Mouse (Mus musculus) telencephalon, adult 2 months (tissue): ENCODE measurements around the gene Kdm5a.

Experiments
- DNase-seq: peaks from one replicate; pipeline ENCODE4 v3.0.0-alpha.2; 2011; ENCODE audit warnings: low read depth, low spot score

The Kdm5a gene

DNA sequence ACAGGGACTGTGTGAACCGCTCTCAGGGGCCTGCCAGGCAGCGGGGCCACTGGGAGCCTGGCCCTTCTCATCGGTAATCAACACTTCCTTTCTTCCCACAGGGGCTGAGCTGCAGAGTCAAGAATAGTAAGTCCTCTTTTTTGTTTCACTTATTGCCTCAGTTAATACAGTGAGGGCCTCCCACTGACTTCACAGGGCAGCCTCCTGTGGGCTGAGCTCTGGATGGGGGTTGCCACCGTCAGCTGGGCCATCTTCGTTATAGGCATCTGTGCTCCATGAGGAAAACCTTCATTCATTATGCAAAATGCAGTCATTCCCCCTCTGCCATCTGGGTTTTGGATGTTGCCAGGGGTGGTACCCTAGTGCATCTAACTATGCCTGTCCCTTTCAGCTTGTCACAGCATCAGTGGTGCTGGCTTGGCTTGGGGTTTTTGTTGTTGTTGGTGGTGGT lies 108.1 kb downstream of the Kdm5a start:
- DNase-seq: no peak

DNA sequence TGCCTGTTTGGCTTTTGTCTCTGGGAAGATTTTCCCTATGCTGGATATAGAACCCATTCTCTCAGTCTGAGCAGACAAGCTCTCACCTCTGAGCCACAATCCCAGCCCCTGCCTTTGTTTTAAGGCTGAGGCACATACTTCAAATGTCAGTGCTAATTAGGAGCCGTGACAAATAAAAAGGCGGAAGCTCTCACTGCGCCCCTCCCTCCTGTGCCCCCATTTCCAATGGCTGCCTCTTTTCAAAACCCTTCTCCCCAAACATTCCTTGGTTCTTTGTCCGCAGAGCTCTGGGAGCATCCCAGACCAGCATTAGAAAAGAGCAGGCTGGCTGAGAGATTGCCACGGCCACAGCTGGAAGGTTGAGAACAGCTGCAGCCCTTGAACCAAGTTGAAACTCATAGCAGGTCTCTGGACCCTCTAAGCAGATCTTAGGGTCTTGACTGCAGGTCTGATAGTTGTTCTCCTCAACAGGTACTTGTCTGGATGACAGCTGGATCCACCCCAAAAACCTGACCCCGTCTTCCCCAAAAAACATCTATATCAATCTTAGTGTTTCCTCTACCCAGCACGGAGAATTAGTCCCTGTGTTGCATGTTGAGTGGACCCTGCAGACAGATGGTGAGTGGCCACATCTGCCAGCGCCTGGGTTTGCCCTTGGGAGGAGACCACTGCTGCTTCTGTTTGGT lies 108.7 kb downstream of the Kdm5a start:
- no peak for DNase-seq

DNA sequence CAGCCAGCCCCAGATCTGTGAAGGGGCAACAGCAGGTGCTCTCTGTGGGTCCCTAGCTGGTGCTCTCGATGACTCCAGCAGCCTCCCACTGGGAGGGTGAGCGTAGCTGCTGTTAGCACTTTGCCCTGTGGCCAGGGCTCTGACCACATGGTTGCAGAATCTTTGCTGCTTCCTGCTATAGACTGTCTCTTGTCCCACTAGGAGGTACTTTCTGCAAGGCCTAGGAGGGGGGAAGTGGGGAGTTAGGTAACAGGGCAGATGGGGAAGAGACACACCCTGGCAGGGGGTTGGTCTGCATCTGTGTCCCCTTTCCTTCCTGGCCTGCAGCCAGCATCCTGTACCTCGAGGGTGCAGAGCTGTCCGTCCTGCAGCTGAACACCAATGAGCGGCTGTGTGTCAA lies 109.5 kb downstream of the Kdm5a start:
- DNase-seq: no peak

DNA sequence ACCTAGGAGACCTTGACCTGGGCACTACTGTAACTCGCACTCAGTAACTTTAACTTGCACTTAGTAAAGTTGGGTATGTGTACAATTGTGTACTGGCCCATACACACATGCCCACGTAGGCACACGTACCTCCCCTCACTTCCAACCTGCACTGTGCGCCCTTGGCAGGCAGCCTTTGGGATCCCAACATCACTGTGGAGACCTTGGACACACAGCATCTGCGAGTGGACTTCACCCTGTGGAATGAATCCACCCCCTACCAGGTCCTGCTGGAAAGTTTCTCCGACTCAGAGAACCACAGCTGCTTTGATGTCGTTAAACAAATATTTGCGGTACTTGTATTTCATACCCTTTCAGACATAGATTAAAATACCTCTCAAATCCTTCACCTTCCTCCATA lies 111.4 kb downstream of the Kdm5a start:
- no peak for DNase-seq

DNA sequence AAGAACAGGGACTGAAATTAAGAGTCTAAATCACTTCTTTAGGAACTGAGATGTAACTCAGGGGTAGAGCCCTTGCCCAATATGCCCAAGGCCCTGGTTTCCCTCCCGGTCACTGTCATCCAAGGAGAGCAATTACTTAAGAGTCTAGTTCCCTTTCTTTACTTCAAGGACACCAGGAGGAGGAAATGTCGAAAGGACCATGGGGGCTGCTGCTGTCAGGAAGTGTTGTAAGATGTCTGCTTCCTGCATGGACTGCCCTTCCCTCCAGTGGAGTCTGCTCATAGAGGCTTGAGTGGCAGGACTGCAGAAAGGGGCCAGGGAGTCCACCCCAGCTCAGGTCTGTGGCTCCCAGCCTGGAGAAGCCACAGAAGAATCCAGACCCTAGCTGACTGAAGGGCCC lies 115.4 kb downstream of the Kdm5a start:
- no peak for DNase-seq

DNA sequence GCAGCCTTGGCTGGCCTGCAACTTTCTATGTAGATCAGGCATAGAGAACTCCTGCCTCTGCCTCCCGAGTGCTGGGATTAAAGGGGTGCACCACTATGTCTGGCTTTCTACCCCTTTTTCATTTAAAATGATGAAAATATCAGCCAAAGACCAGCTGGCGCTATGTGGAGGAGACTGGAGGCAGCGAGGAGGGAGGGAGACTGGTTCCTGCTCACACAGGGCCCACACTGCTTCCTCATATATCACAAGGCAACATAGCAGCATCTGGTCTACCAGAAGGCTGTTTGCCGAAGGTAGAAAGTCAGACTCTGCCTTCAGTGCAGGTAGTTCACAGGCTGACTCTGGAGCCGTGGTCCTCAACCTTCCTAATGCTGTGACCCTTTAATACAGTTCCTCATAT lies 116.4 kb downstream of the Kdm5a start:
- DNase-seq: peak; percentile 86

DNA sequence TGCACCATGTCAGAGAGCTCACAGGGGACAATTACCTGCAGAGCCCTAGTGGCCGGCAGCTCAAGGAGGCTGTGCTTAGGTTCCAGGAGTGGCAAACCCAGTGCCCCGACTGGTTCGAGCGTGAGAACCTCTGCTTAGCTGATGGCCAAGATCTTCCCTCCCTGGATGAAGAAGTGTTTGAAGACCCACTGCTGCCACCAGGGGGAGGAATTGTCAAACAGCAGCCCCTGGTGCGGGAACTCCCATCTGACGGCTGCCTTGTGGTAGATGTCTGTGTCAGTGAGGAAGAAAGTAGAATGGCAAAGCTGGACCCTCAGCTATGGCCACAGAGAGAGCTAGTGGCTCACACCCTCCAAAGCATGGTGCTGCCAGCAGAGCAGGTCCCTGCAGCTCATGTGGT lies 117.6 kb downstream of the Kdm5a start:
- DNase-seq: no peak

DNA sequence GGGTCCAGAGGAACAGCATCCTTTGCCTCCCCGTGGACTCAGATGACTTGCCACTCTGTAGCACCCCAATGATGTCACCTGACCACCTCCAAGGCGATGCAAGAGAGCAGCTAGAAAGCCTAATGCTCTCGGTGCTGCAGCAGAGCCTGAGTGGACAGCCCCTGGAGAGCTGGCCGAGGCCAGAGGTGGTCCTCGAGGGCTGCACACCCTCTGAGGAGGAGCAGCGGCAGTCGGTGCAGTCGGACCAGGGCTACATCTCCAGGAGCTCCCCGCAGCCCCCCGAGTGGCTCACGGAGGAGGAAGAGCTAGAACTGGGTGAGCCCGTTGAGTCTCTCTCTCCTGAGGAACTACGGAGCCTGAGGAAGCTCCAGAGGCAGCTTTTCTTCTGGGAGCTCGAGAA lies 118.1 kb downstream of the Kdm5a start:
- no peak for DNase-seq

DNA sequence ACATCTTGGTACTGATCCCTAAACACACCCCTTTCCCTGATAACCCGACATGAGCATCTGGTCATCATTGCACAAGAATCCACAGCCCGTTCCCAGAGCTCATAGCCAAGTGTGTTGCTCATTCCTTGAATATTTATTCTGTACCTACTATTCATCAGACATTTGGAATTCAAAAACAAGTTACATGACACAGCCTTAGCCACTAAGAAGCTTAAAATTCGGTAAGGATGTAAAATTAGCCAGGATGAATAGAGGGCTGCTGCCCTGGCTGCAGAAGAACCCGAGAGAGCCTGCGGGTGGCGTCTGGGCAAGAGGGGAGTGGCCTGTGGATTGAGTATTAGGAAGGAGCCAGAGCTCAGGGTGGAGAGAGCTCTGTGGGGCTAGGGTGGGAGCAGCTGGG lies 118.8 kb downstream of the Kdm5a start:
- no peak for DNase-seq

DNA sequence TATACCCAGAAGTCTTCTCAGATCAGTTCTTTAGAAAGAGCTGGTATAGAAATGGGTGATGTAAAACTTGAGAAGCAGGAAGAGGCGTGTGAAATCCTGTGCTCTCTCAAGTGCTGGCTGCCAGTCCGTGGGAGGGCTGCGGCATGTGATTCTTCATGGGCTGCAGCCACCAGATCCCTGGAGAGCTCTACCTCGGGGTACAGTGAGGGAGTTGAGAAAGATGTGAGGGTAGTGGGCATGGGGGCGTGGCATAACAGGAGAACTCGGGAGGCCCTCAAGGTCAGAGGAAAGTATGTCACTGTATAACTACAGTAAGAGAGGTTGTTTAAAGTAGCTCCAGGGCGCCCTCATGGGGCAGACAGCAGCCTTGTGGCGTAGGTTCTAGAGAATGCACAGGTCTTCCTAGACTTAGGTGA lies 119.3 kb downstream of the Kdm5a start:
- peak; percentile 91 for DNase-seq

DNA sequence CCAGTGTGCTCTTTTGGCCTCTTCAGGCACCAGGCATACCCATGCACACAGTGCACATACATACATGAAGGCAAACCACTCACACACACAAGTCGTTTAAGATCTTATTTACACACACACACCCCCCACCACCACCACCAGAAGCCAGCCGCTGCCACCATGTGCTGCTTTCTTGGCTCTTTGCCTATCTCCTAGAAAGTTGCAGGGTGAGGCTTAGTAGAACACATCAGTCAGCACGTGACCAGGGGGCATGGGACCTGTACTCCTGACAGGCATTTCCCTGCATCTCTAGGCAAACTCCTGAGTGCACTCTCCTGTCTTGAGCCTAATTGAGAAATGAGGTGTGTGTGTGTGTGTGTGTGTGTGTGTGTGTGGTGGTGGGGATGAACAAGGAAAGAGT lies 121.1 kb downstream of the Kdm5a start:
- no peak for DNase-seq

DNA sequence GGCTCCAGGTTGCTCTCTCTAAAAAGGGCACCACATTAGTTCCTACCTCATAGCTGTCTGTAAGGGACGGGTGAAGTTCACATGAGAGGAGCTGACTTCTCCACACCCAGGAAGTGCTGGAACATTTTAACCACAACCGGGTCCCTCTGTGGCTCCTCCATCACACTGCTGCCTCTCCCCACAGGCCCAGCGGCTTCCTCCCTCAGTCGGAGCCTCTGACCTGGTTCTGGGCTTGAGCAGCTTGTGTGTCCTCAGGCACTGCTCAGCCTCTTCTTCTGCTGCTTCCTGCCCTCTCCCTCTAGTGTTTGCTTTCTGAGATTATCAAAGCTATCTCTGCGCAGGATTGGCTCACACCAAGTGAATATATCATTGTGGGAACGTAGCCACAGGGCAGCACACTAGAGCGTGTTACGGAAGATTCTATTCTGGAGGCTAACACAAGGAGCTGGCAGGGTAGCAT lies 122.2 kb downstream of the Kdm5a start:
- DNase-seq: no peak

DNA sequence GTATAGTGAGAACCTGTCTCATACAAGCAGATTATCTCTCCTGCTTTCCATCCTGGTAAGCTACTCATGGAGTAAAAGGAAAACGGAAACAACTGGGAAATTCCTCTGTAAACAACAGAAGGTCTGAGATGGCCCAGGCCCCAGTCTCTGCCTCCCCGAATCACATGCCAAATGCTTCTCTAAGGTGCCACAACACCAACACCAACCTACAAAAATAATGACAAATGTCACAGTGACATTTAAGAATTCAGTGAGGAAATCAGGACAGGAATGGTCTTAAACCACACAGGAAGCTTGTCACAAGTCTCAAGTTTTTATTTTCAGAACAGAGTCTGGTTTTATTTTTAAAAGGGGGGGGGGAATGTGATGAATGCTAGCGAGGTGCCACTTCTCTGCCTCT lies 124.7 kb downstream of the Kdm5a start:
- DNase-seq: peak; percentile 68

DNA sequence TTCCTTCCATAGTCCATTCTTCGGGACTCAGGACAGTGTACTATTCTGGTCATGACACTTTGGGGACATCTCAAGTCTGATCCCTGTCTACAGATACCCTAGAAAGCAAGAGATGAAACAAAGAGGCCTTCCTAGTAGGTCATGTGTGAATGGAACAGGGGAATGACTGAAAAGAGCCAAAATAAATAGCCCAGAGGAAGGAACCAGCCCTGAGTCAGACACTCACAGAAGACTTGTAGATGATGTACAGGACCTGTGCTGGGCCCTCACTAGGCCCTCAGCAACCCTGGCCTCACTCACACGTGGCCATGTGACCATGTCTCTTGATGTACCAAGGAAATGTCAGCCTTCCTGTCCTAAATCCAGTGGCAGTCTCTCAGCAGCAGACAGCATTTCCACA lies 125.5 kb downstream of the Kdm5a start:
- no peak for DNase-seq

DNA sequence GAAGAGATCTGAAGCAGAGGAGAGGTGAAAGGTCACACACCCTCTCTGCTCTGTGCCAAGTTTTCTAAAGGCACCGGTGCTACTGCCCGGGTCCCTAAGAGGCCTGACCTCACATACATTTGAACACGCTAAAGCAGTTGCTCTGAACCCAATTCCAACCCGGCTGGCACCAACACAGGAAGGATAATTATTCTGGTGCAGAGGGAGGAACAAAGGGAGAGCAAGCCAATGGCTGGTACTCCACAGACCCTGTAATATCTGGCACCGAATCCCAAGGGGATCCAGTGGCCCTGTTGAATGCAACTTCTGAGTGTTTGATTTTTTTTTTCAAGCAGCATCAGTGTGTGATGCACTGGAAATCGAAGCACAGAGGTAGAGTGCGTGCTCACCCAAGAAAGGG lies 127.1 kb downstream of the Kdm5a start:
- DNase-seq: no peak

DNA sequence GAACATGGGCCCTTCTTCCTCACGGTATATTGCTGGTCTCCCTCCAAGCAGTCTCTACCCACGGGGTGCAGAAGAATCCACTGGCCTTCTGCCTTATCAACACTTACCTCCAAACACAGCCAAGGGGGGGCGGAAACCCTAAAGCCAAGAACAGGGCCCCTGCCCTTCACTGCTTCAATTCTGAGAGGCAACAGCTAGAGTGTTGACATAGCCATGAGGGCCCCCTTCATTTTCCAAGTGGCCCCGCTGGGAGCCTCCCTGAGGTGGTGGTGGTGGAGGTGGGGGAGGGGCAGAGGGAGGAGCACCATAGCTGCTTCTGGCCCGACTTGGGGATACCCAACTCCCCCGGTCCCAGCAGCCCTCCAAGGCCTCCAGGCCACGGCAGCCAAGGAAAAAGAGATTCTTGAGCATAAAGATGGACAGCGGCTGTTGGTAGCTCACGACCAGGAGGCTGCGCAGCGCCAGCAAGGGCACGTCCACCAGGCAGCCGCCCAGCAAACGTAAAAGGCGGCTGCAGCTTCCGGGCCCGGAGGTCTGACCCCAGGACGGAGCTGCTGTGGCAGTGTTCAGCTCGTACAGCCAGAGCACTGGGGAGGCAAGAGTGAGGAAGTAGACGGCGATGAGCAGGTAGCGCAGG lies 128.1 kb downstream of the Kdm5a start:
- no peak for DNase-seq

DNA sequence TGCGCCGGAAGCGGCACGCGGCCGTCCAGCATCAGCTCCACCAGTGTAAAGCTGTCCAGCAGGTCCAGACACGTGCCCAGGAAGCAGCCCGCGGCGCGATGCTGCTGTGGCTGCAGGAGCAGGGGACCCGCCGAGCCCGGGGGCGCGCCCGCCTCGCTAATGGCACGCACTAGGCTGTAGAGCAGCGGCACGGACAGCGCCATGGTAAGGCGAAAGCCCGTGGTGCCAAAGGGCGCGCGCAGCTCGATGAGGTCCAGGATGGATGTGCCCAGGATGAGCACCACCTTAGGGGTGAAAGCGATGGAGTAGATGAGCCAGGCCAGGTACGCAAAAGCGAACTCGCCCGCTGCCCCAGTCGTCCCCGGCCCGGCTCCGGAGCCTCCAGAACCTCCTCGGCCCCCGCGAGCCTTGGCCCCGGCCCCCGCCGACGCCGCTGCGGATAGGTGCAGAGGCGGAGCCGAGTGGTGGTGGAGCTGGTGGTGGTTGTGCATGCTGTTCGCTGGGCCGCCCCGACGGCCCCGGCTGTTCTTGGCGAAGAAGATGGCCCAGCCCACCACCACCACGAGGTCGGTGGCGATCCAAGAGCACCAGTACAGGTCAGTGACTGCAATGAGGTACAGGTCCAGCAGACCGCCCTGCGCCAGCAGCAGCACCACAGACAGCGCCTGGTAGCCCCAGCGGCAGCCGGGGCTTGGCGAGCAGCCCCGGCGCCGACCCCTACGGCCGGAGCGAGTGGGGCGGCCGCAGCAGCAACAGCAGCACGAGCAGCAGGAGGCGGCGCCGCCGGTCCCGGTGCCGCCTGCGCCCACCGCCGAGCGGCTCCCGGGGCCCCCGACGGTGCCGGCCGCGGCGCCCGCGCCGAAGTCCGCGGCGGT lies 128.8 kb downstream of the Kdm5a start:
- no peak for DNase-seq

DNA sequence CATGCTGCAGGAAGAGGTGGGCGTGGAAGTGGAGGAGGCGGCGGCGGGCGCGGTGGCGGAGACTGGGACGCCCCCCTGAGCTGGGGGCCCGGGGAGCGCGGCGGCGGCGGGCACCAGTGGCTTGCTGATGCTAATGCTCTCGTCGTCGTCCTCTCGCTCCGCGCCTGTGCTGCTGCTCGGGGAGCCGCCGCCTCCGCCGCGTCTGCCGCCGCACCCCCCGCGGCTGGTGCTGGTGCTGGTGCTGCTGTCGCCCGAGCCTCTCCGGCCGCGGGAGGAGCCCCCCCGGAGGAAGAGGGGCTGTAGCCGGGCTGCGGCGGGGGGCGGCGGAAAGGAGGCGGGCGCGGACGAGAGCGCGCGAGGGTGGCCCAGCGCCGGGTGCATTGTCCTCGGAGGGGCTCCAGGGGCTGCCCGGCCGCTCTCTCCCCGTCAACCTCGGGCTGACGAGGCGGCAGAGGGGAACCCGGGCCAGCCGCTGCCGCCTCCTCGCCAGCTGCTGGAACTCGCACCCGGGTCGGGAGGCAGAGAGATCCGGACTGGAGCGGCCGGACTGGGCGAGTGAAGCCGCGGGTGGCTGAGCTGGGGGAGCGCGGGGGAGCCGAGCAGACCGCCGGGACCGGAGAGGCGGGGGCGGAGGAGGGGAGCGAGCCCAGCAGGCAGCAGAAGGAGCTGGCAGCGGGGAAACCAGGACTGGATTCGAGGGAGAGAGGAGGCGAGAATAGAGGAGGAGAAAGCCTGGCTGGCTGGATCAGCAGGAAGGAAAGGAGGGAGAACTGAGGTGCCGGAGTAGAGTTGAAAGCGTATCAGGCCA lies 129.7 kb downstream of the Kdm5a start, which contains the start of gene Tmem121b:
Gene Tmem121b, minus strand, starts transcription at position 434 of the 808 bp plus-strand sequence.
- peak; percentile 90 for DNase-seq
